Mouse (Mus musculus) frontal cortex, postnatal 25 days (tissue): ENCODE results near the gene Lrmda.

Source experiments
- DNase-seq, 2 experiments: peaks; one replicate each; pipeline ENCODE4 v3.0.0; 2022; ENCODE audit warnings: low spot score in 2 of 2

Gene Lrmda

DNA sequence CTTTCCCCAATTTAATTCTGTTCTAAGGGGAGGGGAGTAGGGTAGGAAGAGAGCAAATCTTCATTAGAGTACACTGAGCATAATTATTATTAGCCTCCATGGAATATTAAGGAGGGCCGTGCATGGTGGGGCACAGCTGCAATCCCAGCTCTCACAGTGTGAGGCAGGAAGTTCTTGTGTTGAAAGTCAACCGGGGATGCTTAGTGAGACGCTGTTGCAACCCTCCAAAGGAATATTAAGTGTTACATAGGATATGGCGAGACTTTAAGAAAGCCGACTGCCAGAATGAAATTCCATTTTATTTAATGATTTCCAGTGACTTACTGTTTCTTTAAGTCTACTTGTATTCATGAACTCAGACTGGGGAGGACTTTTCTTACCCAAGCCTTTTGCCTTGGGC lies 23.9 kb downstream of the Lrmda start:
- no peak for DNase-seq

- DNase-seq: no peak
Measured at GRCm38 (mm10) chr14:22046262-22046856, 26.8 kb downstream of the Lrmda start.

DNA sequence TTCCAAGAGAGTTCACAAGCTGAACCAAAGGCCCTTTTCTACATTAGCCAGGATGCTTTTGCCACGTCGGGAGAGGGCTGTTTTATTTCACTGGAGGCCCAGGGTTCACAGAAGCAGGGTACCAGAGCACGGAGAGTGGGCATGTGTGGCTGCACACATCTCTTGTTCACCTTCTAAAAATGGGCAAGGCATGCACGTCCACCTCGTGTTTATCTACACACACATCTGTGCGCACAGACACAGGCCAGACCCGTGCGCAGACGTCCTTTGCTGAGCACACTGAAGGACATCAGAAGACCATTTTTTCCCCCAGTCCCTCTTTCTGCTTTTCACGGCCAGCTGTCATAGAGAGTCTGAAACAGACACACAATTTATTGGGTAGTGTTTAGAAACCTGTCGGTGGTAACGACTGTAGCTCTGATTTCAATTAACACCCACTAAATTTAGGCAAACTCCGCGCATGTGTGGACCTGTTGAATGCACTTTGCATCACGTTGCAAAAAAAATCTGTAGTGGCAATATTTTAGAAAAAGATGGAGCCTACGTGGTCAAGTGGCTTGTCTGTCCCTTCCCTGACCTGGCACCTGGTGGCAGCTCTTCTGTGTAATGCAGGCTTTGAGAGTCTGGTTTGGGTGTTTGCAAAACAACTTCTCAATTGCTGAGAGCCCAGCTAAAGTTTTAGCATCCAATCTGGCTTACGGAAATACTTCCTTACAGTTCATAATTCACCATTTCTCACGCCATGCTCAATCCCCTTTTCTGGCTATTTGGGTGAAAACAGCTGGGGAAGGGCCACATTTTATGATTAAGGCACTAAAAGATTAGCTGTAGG lies 28.8 kb downstream of the Lrmda start:
- no peak for DNase-seq

DNA sequence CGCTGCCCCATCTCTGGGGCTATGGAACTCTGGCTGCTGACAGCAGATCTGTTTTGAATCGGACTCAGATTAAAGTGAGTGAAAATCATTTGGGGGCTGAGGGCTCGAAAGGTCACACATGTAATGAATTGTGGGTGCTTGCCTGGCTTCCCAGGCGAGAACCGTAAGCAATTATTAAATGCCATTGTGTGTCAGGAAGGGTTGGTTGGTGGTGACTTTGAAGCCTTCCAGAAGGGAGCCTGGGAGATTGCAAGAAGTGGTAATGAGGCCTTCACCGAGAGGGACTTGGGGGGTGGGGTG lies 29.3 kb downstream of the Lrmda start:
- DNase-seq: no peak

- no peak for DNase-seq
Measured at GRCm38 (mm10) chr14:22049282-22049681, 29.8 kb downstream of the Lrmda start.

DNA sequence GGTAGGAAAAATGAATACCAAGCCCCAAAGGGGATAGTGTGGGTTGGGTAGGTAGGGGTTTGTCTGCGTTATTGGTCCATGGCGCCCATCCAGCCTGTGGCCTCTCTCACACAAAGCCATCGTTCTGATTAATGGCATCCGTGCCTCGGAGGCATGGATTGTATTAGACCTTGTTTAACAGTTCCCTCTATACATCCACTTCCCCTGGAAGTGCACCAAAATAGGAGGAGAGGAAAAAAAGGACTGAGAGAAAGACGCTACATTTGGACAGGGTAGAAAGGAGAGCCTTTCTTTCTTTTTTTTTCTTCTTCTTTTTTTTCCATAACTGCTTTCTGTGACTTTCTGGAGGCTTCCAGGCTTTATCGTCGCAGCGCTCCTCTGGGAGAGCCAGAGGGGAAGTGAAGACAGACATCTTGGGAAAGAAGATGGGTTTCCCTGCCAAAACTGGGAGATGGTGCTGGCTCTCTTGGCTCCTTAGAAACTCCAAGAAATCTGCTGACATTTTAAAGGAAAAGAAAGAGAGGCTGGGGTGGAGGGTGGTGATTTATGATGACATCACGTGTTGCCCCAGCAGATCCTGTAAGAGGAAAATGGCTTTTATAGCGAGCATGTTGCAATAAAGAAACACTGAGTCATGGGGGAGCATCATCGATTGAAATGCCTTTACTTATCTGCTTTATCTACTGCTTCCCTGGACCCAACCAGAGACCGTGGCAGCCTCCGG lies 32.6 kb downstream of the Lrmda start:
- no peak for DNase-seq

DNA sequence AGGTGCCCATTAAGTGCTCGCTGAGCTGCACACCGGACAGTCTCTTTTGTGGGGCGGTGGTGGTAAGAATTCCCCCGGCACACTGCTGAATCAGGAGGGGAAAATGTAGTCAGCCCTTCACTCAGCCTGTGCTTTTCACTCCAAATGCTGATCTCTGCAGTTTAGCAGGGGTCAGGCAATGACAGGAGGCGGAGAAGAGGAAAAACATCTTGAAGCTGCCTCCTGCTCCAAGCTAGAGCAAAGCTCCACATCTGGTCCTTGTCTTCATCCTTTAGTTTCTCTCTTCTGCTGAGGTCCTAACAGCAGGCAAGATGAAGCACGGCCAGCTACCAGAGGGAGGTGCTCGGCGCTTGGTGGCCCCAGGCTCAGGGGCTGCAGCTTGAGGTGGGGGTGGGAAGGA lies 36.1 kb downstream of the Lrmda start:
- no peak for DNase-seq

DNA sequence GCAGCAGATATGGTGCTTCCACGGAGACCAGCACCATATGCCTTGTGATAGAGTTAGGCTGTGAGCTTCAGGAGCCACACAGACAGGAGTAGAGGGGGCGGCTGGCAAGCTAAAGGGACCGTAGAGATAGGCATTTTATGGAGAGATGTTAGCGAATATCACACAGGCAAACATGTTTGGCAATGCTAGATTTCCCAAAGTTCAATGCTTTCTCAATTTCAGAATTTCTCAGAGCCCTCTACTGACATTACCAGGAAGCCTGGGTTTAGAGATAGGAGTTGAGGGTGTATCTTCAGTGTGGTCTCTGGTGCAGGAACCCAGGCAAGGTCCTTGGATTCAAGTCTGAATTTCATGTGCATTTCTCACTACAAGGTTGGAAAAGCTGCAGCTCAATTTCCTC lies 36.7 kb downstream of the Lrmda start:
- DNase-seq: no peak

DNA sequence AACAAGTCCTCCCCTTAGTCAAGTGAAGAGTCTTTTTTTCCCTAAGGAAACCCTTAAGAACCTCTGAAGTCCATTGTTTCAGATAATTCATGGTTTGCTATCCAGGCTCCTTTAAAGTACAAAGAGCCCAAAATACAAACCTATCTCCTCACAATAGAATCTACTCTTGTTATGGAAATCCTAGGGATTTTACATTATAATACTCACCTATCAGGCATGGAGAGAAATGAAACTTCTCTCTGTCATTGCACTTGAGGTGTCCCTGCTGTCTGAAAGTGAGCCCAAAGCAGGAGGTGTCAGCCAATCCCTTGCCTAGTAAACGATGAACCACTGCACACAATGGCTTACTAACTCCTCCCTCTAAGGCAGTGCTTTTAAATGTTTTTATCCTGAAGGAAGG lies 39.2 kb downstream of the Lrmda start:
- DNase-seq: no peak

GRCm38 (mm10) chr14:22059348-22059861 lies 39.9 kb downstream of the Lrmda start:
- DNase-seq: no peak

DNA sequence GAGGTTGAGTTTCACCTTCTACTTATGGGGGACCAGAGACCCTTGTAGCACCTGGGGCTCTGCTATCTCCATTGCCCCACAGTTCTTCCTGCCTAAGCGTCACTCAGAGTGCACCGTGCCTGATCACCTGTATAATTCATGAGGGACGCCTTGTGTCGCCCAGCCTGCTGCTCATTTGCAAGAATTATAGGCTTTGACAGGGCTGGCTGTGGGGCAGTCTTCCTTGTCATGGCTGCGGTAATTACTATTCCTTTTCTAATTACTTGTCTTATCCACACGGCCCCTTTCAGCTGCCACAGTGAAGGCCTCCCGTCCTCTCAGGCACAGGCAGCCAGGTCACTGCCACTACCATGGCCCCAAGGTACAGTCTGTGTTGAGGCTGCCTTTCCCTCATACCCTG lies 41.3 kb downstream of the Lrmda start:
- DNase-seq: no peak

- no peak for DNase-seq
Measured at GRCm38 (mm10) chr14:22062117-22062855, 42.8 kb downstream of the Lrmda start.

GRCm38 (mm10) chr14:22069169-22069568 lies 49.7 kb downstream of the Lrmda start:
- no peak for DNase-seq

- no peak for DNase-seq
Measured at GRCm38 (mm10) chr14:22073385-22073784, 53.9 kb downstream of the Lrmda start.

- no peak for DNase-seq
Measured at GRCm38 (mm10) chr14:22074229-22074628, 54.7 kb downstream of the Lrmda start.

DNA sequence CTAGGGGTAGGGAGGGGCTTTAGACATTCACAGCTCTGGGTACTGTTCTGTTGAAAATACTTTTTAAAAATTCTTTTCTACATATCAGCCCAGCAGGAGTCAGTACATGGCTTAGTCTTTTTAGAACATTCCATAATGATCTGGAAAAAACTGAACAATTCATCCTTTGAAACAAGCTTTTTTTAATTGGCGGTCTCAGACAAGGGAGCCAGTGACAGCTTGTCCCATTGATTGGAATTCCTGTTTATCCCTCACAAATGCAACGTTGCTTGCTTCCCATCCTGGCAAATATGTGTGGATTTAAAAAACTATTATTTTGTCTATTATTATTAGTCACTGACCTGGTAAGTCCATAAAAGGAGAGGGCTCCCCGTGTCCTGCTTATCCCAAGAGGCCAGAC lies 64.4 kb downstream of the Lrmda start:
- no peak for DNase-seq

GRCm38 (mm10) chr14:22085411-22085810 lies 65.9 kb downstream of the Lrmda start:
- DNase-seq: no peak

- DNase-seq: no peak
Measured at GRCm38 (mm10) chr14:22088604-22089003, 69.1 kb downstream of the Lrmda start.

- DNase-seq: no peak
Measured at GRCm38 (mm10) chr14:22089331-22089730, 69.8 kb downstream of the Lrmda start.

GRCm38 (mm10) chr14:22089866-22090470 lies 70.5 kb downstream of the Lrmda start:
- no peak for DNase-seq

GRCm38 (mm10) chr14:22090778-22091211 lies 71.3 kb downstream of the Lrmda start:
- no peak for DNase-seq

DNA sequence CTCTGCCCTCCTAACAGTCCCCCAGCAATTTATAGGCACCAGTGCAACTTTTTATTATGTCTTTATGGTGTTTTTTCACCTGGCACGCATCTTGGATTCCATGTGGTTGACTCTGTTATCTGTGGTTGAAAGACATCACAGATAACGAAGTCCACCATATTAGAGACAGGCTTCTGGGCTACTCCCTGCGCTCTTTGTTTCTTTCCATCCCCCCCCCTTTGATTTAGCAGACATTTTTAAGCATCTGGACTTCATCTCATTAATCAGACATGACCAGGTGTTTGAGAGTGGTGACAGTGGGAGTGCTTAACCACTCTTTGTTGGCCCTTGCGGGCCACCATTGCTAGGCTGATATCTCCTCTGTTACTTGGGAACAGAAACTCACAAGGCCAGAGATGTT lies 71.8 kb downstream of the Lrmda start:
- no peak for DNase-seq
